22 mouse cellular contexts compared by ENCODE assay signal in genomic region chr2:124742964-124743363, GRCm38 (mm10).
"Had no signal": no experiment of that assay in that cellular context is flagged by ENCODE, and none has a peak within 500 bp of the region (broad histone marks: within the 10 kb centered on the region; RNA-seq: fewer than 3 reads in every experiment).

No protein-coding gene starts in this region.

- H3K9ac ChIP-seq: limb, embryonic 13.5 days; liver, embryonic 12.5 days; liver, embryonic 15.5 days; lung, embryonic 15.5 days; midbrain, embryonic 13.5 days; neural tube, embryonic 13.5 days; stomach, embryonic 15.5 days had no signal

- H3K4me1 ChIP-seq: limb, embryonic 10.5 days; liver, embryonic 12.5 days; liver, embryonic 15.5 days; midbrain, embryonic 10.5 days; midbrain, embryonic 13.5 days; stomach, embryonic 15.5 days had no signal

- H3K9me3 ChIP-seq: limb, embryonic 10.5 days; limb, embryonic 13.5 days; liver, embryonic 12.5 days; liver, embryonic 15.5 days; lung, embryonic 15.5 days; megakaryocyte, embryonic 14.5 days; midbrain, embryonic 10.5 days; midbrain, embryonic 13.5 days; neural tube, embryonic 13.5 days; stomach, embryonic 15.5 days had no signal

- H3K4me2 ChIP-seq: limb, embryonic 13.5 days; liver, embryonic 12.5 days; liver, embryonic 15.5 days; lung, embryonic 15.5 days; midbrain, embryonic 13.5 days; neural tube, embryonic 13.5 days; stomach, embryonic 15.5 days had no signal

- DNase-seq: kidney, postnatal 14 days; kidney, postnatal 4 days; liver; lung, adult 18-20 months; lung, postnatal 10 days; lung, postnatal 36 days; retina, postnatal 1 day; right cerebral cortex, postnatal 25 days; spleen, adult 18-20 months; thymus, postnatal 25 days had no signal

- H3K4me3 ChIP-seq: limb, embryonic 10.5 days; limb, embryonic 13.5 days; liver, embryonic 12.5 days; liver, embryonic 15.5 days; lung, embryonic 15.5 days; megakaryocyte, embryonic 14.5 days; midbrain, embryonic 10.5 days; midbrain, embryonic 13.5 days; myocyte; neural tube, embryonic 13.5 days; stomach, embryonic 15.5 days had no signal

- H3K27ac ChIP-seq: limb, embryonic 10.5 days; limb, embryonic 13.5 days; liver, embryonic 12.5 days; liver, embryonic 15.5 days; lung, embryonic 15.5 days; midbrain, embryonic 10.5 days; midbrain, embryonic 13.5 days; neural tube, embryonic 13.5 days; stomach, embryonic 15.5 days had no signal

- H3K27me3 ChIP-seq: limb, embryonic 13.5 days; liver, embryonic 12.5 days; liver, embryonic 15.5 days; lung, embryonic 15.5 days; megakaryocyte, embryonic 14.5 days; midbrain, embryonic 13.5 days; neural tube, embryonic 13.5 days; stomach, embryonic 15.5 days had no signal

- ATAC-seq: liver, embryonic 12.5 days; midbrain, embryonic 13.5 days; midbrain, embryonic 16.5 days had no signal

- H3K36me3 ChIP-seq: limb, embryonic 10.5 days; limb, embryonic 13.5 days; liver, embryonic 12.5 days; liver, embryonic 15.5 days; lung, embryonic 15.5 days; midbrain, embryonic 10.5 days; midbrain, embryonic 13.5 days; neural tube, embryonic 13.5 days; stomach, embryonic 15.5 days had no signal
